Mouse (Mus musculus) T-helper 17 cell (primary cell): ENCODE data around the gene Mia2.
"Not testable (repeated sequence)": the region's sequence is repeated elsewhere in the genome, so short reads cannot be mapped to it uniquely, and the experiment has no call there.

Experiments
- in situ Hi-C, 2 experiments: fragments of 300-600 bp; cut with MboI, MseI; formaldehyde crosslinking; loops; 1 replicate in 1 of 2; 2 replicates in 1 of 2; pipeline ENCODE4 v1.15.1; 2025; ENCODE audit warnings: high pct_unique_total_duplicates in 2 of 2

Gene Mia2

GRCm38 (mm10) chr12:59217331-59217730 lies 121.7 kb downstream of the Mia2 start:
- in situ Hi-C loops = loop anchor here (5.0 to 25.0 kb wide), 4 partner anchors 205 to 1990 kb away; partner anchors contain the start of genes Foxa1 (in 2 of the 2), Gemin2 (in 1 of the 2) and Sec23a (in 1 of the 2)

GRCm38 (mm10) chr12:59218640-59219321 lies 123.2 kb downstream of the Mia2 start:
- in situ Hi-C loops = loop anchor here (5.0 to 25.0 kb wide), 4 partner anchors 206 to 1991 kb away; partner anchors contain the start of genes Foxa1 (in 2 of the 2), Gemin2 (in 1 of the 2) and Sec23a (in 1 of the 2)

GRCm38 (mm10) chr12:59219325-59220225 lies 124.0 kb downstream of the Mia2 start, which contains the start of gene Fbxo33:
Fbxo33 (minus strand) TSS chr12:59219725.
- in situ Hi-C loops = loop anchor here (5.0 to 25.0 kb wide), 4 partner anchors 207 to 1992 kb away; partner anchors contain the start of genes Foxa1 (in 2 of the 2), Gemin2 (in 1 of the 2) and Sec23a (in 1 of the 2)

- in situ Hi-C loops = no loop called here
Observed at GRCm38 (mm10) chr12:59228401-59228800, 132.8 kb downstream of the Mia2 start.

GRCm38 (mm10) chr12:59238434-59238833 lies 142.8 kb downstream of the Mia2 start:
- in situ Hi-C loops = no loop called here

- in situ Hi-C loops = not testable (repeated sequence)
Observed at GRCm38 (mm10) chr12:59241031-59241430, 145.4 kb downstream of the Mia2 start.
